Mouse (Mus musculus) kidney, adult 2 months (tissue): ENCODE data around the gene Kpna3.

Experiments used
- CTCF ChIP-seq: fragments of 200-500 bp; conservative IDR thresholded peaks from 2 replicates; pipeline ENCODE4 v1.5.1; 2011; ENCODE audit warnings: low read depth, mild to moderate bottlenecking, control low read depth, low read length, moderate library complexity, mixed read lengths; ENCODE audit not compliant: insufficient read depth, insufficient read length
- POLR2A ChIP-seq: fragments of 200-500 bp; IDR thresholded peaks from one replicate; pipeline ENCODE4 v1.6.1; 2011; ENCODE audit warnings: low read depth, low read length, control low read depth

DNA sequence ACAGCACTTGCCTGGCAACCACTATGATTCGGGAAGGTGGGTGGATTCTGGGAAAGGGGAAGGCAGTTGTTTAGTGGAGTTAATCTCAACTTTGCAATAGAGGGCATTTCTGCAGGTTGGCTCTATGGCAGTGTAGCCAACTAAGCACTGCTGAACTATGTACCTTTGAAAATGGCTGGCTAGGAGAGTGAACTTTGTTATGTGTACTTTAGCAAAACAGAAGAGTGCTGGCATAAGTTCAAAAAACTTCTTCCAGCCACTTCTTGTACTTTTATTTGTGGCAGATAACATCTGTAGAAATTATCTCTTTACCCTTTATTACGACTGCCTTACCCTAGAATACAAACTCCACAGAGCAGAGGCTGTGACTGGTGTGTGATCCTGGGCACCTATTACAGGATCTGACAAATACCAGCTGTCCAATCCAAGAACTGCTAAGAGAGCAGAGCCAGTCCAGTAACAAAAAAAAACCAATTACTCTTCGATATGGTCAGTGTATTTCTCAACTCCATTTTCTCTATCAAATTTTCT is 78.6 kb downstream of the Kpna3 start:
- TF ChIP-seq CTCF: no peak
- no peak for TF ChIP-seq POLR2A
